Mouse (Mus musculus) heart, adult 2 months (tissue): ENCODE measurements at regions not wholly inside any gene's neighbourhood (a gene's known extent, or its start where the extent isn't known, plus 50 kb on each side); places are given as distances from the start of the nearest gene placed in this dataset.

Experiments
- CTCF ChIP-seq: fragments of 200-600 bp; IDR thresholded peaks from 2 replicates; pipeline ENCODE4 v1.8.1; 2022; ENCODE audit warnings: antibody characterized with exemption, mild to moderate bottlenecking, moderate library complexity
- EP300 ChIP-seq: fragments of 200-500 bp; IDR thresholded peaks from 2 replicates; pipeline ENCODE4 v1.6.1; 2011; ENCODE audit warnings: low read depth, low read length, control low read depth; ENCODE audit not compliant: insufficient read depth
- POLR2A ChIP-seq: fragments of 200-500 bp; IDR thresholded peaks from 2 replicates; pipeline ENCODE4 v1.6.1; 2011; ENCODE audit warnings: mild to moderate bottlenecking, low read depth, low read length, control low read depth; ENCODE audit not compliant: insufficient read depth

GRCm38 (mm10) chr1:159451462-159451861 lies 72.1 kb upstream of the Tnr start:
- TF ChIP-seq CTCF (peak; percentile 37), POLR2A (no peak), EP300 (no peak)
